Mouse (Mus musculus) induced T-regulatory cell, adult 2 months (primary cell): ENCODE data around the gene Cd28.
"Not testable (repeated sequence)": the region's sequence is repeated elsewhere in the genome, so short reads cannot be mapped to it uniquely, and the experiment has no call there.

Experiments used
- DNase-seq: peaks from one replicate; pipeline ENCODE4 v3.0.0-alpha.2; 2012; ENCODE audit warnings: low read depth

Cd28 gene

GRCm38 (mm10) chr1:60799795-60800345 lies 83.3 kb downstream of the Cd28 start:
- DNase-seq, result no peak

DNA sequence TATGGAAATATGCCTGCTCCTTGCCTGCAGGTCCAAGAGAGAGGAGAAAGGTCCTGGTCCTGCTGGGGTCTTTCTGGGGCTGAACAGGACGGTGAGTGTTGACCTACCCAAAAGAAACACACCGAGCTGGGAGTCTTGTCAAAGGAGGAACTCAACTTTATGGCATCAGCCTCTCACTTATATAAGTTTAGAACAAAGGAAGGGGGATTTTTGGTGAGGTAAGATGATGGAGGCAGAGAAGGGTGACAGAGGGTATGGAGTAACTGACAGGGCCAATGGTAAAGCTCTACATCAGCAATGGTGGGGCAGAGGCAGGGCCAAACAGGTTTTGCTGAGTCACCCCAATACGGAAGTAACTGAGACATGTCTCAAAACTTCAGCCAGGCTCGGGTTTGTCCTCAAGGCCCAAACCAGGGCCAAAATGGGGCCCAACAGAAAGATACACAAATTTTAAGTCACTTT lies 84.6 kb downstream of the Cd28 start:
- DNase-seq, result no peak

- no peak for DNase-seq
Measured at GRCm38 (mm10) chr1:60803128-60803824, 86.7 kb downstream of the Cd28 start.

GRCm38 (mm10) chr1:60803825-60804696 lies 87.5 kb downstream of the Cd28 start:
- DNase-seq, result no peak

GRCm38 (mm10) chr1:60805178-60805577 lies 88.6 kb downstream of the Cd28 start:
- DNase-seq, result no peak

DNA sequence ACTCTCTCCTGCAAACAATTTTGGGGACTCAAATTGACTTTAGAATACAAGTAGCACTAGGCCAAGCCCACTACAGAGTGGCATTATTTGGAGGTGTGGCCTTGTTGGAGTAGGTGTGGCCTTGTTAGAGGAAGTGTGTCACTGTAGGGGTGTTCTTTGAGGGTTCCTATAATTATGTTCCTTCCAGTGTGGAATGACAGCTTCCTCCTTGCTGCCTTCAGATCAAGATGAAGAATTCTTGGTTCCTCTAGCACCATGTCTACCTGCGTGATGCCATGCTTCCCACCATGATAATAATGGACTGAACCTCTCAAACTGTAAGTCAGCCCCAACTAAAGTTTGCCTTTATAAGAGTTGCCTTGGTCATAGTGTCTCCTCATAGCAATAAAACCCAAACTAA lies 91.1 kb downstream of the Cd28 start:
- DNase-seq, result no peak

DNA sequence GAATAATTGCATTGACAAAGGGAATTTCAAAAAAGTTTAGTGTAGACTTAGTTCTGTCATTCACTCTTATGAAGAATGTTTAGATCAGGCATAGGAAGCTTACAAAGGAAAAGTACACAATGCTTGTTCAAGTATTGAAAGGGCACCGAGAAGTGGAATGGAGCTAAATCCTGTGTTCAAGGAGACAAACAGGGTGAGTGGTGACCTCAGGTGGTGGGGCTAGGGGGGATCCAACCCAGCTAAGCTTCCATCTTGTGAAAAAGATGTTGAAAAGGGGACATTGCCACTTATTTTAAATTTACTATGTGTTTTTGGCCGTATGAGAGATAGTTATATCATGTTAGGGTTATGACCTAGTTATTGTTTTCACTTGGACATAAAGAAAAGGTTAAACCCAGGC lies 91.9 kb downstream of the Cd28 start:
- DNase-seq, result no peak

DNA sequence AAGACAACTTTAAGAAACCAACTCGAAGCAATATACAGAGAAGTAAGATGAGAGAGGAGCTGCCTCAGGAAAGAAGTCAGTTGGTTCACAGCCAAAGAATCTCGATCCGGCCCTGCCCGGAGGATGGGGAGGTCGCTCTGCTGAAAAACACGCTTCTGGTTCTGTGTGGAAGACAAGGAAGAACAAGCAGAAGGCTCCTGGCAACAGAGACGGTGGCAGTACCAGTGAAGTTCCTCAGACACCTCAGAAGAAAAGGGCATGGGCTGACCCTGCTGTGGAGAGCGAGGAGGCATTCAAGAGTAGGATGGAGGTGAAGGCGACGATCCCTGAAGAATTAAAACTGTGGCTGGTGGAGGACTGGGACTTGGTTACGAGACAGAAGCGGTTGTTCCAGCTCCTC lies 92.6 kb downstream of the Cd28 start:
- no peak for DNase-seq

- no peak for DNase-seq
Measured at GRCm38 (mm10) chr1:60810821-60811220, 94.2 kb downstream of the Cd28 start.

DNA sequence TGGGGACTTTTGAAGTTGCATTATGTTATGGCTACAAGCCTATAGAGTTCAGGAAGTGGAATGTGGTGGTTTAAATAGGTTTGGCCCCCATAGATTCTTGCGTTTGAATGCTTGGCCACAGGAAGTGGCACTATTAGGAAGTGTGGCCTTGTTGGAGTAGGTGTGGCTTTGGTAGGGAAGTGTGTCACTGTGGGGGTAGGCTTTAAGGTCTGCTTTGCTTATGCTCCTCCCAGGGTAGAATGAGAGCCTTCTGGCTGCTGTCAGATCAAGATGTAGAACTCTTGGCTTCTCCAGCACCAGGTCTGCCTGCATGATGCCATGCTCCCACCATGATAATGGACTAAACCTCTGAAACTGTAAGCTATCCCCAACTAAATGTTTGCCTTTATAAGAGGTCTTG lies 95.4 kb downstream of the Cd28 start:
- no peak for DNase-seq

- DNase-seq, result no peak
Measured at GRCm38 (mm10) chr1:60813411-60813810, 96.8 kb downstream of the Cd28 start.

GRCm38 (mm10) chr1:60815912-60816311 lies 99.3 kb downstream of the Cd28 start:
- DNase-seq, result no peak

DNA sequence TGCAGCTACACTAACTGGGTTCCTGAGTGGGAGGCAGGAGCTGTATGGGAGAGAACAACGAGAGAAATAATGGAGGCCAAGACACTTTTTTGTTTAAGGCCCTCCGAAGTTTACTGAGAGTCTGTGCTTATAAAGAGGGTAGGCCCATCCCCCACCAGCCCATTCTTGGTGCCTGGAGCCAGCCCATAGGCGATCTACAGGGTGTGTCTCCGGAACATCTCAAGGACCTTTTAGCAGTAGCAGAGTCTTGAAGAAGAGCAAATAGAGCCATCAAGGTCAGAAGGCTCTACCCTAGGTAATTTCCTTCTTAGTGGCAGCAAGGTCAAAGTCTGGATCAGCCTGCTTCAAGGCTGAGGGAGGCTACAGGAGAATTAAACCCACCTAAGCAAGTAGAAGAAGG lies 101.9 kb downstream of the Cd28 start:
- not testable (repeated sequence) for DNase-seq

DNA sequence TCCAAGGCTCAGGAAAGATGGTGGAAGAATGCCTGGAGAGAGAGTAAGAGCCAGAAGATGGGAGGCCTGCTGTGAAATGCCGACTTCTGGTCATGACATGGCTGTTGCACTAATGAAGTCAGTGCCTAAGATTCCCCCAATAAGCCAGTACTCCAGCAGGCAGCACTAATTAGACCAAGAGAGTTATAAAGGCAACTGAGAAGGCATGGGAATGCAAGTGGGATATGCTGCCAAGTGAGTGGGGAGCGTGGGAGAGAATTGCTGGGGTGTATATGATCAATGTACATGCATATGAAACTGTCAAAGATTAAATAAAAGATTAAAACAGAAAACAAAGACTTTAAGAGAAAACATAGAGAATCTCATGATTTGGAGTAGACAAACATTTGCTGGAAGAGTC lies 103.4 kb downstream of the Cd28 start:
- DNase-seq, result no peak

GRCm38 (mm10) chr1:60820981-60821380 lies 104.4 kb downstream of the Cd28 start:
- no peak for DNase-seq

- no peak for DNase-seq
Measured at GRCm38 (mm10) chr1:60821590-60821989, 105.0 kb downstream of the Cd28 start.
